Mouse (Mus musculus): Measurements from ENCODE around the gene Ngly1.

The Ngly1 gene

DNA sequence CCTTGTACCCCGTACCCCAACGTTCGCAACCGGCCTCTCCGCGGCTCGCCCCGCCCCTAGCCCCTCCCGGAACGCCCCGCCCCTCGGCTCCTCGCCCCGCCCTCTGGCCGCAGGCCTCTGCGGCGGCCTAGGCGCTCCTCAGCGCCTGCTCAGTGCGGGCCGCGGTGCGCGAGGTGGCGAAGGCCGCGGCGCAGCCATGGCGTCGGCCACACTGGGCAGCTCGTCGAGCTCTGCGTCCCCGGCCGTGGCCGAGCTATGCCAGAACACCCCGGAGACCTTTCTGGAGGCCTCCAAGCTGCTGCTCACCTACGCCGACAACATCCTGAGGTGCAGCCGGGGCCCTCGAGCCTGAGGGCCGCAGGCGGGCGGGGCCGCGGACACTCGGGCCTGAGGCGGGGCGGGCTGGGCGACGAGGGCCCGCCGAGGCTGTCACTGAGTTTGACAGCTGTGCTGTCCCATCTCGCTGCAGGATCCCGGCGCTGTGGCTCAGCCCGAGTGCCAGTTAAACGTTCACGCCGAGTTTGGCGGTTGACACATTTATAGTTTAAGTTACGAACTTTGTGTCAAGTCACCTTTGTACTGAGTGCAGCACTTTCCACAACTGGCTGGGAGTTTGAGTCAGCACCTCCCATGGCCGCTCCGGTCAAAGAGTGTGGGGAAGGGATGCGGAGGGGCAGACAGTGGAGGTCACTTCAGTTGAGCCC is at the start of gene Ngly1, which contains the start of gene Oxsm:
Gene Ngly1 (plus strand): TSS at position 110 of the 704 bp plus-strand sequence.
Gene Oxsm (minus strand): TSS at position 638 of the 704 bp plus-strand sequence.
- in situ Hi-C loops (cut with MboI) = no loop called here

DNA sequence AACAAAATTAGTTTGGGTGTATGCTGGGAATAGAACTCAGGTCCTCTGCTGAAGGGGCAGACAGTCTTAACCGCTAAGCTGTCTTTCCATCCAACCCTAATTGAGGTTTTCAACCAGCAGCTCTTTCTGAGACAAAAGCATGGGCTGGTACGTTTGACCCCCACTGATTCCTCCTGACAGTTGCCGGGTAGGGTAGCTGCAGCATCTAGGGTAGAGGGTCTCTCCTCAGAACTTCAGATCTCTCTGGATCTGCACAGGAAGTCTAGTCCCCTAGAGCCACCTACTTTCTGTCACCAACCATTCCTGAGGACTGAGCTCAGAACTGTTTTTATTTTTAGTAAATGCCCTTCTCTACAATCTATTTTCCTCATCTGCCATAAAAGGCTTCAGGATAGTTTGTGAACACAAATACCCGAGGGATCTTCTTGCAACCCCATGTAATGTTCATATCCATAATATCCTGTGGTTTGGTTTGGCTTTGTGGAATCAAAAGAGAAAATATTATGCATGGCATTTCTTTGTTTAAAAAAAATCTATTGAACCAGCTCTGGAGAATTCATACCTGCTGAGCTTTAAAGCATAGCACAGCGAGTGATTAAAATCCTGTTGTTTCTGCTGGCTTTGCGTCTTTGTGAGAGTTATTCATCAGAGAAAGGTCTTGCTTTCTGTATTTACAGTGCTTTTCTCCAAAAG is 48.7 kb upstream of the Ngly1 start:
- in situ Hi-C loops (cut with MboI) = loop anchor here (10.0 to 25.0 kb wide), 2 partner anchors 856 to 1338 kb away; no protein-coding TSS in a partner anchor

DNA sequence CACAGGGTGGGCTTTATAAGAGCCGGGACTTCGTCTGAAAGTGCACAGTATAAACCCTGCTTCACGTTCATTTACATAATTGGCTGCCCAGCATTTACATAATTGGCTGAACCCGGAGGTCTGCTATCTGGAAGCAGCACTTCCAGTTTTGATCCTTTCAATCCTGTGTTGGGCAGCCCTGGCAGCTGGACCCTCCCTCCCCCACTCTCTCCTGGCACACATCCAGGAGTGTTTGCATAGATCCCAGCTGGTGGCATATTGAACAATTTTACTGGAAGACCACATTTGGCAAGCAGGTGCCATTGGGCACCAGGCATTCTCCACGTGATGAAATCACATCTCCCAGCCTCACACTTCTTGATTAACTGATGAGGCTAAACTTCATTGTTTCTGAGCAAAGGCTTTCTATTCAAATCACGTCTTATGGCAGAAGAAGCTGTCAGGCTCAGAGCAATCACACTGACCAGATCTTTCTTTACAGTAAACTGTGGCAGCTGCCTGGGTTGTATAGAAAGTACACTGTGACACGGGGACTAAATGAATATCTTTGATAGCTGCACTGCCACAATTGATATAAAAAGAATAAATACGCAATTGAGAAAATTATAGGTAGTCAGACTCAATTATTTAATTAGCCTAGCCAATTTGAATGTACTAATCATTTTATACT is 48.0 kb upstream of the Ngly1 start:
- in situ Hi-C loops (cut with MboI) = loop anchor here (10.0 to 25.0 kb wide), 2 partner anchors 856 to 1339 kb away; no protein-coding TSS in a partner anchor

DNA sequence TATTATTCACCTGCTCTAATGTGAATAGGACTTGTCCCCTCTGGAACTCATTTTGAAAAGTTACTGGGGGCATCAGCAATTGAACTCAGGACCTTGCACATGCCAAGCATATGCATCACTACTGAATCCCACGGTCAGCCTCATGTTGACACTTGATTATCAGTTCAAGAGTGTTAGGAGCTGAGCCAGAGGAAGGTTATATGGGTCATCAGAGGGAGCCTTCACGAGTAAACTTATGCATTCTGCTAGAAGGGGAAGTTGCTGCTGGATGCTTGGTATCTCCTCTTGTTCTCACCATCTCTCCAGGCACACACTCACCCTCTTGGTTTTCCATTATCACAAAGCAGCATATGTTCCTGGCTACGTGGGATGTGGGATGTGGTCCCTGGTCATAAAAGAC is 47.4 kb upstream of the Ngly1 start:
- in situ Hi-C loops (cut with MboI) = loop anchor here (10.0 to 25.0 kb wide), 2 partner anchors 857 to 1339 kb away; no protein-coding TSS in a partner anchor

DNA sequence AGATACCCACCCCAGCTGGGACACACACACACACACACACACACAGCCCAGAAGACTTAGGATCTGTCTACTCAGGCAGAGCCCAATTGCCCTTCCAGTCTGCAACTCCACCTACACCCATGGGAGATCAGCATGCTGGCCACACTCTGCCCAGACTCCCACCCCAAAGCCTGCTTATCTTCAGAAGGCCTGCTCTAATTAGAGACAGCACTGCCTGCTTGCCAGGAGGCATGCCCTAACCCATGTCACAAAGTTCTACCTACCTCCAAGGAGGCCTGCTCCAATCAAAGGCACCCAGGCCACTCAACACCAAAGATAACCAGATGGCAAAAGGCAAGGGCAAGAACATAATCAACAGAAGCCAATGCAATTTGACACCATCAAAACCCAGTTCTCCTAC is 41.4 kb upstream of the Ngly1 start:
- in situ Hi-C loops (cut with MboI) = loop anchor here (10.0 to 25.0 kb wide), 2 partner anchors 863 to 1345 kb away; no protein-coding TSS in a partner anchor

DNA sequence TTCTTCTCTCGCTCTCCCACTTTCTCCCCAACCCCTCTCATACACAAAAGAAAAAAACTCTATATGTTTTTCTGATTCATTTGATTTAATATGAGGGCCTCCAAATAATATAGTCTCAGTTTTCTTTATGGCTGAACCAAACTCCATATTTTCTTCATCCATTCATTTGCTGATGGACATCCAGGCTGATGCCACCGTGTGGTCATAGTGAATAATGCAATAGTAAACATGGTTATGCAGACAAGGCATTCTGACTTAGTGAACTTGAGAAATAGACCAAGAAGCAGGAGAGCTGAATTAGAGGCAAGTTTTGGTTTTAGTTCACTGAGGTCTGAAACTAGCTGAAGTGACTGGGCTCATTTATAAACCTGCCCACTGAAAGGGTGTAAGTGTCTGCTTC is 30.1 kb upstream of the Ngly1 start:
- in situ Hi-C loops (cut with MboI) = loop anchor here (25.0 kb wide), 1 partner anchor 1357 kb away; no protein-coding TSS in a partner anchor

DNA sequence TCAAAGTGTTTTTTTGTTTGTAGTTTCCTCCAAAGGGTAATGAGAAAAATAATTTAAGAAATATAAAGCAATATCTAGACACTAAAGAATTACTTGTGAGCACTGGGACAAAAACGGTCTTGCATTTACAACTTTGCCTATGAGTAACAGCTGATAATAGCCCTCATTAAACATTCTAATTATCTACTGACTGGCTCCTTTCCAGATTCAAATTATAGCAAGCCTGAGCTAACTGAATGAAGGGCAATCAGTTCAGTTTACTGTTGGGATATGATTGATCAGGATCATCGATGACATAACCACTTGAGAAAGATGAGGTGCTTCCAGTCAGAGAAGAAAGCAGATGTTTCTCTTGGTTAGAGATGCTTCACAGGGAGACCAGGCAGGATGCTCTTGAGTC is 19.7 kb upstream of the Ngly1 start:
- in situ Hi-C loops (cut with MboI) = no loop called here

DNA sequence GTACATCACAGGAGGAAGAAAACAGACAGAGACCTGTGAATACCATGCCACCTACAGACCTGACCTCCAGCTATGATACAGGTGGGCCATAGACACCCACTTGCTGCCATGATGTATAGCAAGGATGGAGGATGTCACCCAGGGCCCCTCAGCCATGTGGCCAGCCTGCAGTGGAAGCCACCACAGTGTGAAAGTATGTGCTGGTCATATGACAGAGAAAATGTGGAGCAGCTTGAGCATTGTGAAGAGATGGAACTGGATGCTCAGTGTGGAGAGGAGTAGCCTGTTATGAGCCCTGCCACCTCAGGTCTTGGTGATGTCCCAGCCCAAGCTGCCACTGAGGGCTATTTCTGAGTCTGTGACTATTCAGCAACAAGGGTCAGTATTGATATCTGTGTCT is 18.5 kb upstream of the Ngly1 start:
- in situ Hi-C loops (cut with MboI) = no loop called here

DNA sequence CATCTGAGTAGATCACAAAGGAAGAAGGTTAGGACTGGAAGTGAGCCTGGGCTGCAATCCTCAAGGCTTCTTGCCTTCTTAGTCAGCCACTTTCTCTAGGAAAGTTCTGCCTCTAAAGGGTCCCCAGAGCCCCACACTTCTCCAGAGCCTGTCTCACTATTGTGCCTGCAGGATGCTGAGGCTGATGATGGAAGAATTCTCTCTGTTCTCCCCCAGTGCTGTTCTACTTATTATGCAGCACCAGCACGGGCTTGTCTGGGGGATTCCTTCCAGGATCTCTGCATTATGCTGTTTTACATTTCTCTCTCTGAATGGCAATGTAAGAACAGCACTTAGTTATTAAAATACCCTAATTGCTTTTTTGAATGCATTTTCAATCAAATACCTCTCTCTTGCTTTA is 15.6 kb upstream of the Ngly1 start:
- in situ Hi-C loops (cut with MboI) = no loop called here

DNA sequence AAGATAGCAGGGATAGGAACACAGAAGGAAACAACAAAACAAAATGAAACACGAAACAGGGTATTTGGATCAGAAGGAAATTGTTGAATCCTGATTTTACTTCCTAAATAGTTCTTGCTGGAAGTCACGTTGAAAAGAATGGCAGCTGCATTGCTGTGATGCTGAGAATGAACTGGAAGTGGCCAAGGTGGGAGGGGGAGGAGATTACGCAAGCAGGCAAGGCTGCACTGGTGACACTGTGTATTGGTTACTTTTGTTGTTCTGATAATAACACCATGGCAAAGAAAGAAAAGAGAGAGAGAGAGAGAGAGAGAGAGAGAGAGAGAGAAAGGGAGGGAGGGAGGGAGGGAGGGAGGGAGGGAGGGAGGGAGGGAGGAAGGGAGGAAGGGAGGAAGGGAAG is 12.6 kb upstream of the Ngly1 start:
- in situ Hi-C loops (cut with MboI) = no loop called here

DNA sequence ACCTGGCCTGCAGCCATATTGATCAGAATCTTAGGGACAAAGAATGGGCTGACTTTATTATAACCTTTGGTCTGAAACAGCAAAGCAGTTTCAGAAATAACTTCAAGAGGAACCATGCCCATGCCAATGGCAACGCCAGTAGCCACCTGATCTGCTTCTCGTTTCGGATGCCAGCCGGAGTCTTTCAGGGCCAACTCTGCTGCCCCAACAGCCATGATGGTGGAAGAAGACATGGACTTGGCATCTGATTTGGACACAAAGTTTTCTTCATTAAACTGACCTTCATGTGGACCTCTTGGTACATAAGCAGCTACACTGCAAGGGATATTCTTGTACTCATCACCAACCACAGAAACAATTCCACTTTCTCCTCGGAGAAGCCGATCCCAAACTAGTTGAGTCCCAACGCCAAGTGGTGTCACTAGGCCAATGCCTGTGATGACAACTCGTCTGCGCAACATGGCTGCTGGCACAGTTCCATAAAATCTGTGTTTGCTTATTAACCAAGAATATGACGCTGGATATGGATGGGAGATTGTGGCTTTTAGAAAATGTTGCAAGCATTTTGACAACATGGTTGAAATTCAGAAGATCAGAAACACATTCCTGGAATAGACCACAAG is 6.8 kb upstream of the Ngly1 start:
- in situ Hi-C loops (cut with MboI) = loop anchor here (5.0 kb wide), 1 partner anchor 125 kb away; the partner anchor contains the start of gene Top2b

DNA sequence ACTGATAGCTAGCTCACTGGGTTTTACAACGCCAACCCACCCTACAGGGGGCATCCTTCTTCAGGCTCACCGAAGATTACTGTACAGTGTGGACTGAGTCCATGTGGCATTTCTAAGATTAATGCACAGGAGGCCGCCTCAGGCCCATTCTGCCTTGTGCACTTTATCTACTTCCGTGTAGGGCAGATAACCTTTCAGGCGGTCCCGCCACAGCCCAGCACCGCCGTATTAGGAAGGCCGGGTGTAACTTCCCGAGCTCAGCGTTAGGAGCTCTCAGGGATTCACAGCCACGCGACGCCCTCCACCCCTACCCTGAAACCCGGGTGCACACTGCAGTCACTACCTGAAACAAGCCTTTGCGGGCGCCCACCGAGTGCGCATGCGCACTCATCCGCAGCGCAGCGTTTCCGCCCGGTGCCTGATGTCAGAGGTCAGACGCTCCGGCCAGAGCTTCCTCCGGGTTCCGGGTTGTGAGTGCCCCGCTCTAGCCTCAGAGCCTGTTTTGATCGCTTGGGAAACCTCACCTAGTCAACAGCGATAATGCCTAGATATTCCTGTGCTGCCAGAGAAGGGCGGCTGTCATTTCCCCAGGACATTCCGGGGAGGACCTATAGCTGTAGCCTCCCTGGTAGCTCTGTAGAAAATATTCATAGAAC is 6.0 kb upstream of the Ngly1 start:
- in situ Hi-C loops (cut with MboI) = loop anchor here (5.0 kb wide), 1 partner anchor 124 kb away; the partner anchor contains the start of gene Top2b

DNA sequence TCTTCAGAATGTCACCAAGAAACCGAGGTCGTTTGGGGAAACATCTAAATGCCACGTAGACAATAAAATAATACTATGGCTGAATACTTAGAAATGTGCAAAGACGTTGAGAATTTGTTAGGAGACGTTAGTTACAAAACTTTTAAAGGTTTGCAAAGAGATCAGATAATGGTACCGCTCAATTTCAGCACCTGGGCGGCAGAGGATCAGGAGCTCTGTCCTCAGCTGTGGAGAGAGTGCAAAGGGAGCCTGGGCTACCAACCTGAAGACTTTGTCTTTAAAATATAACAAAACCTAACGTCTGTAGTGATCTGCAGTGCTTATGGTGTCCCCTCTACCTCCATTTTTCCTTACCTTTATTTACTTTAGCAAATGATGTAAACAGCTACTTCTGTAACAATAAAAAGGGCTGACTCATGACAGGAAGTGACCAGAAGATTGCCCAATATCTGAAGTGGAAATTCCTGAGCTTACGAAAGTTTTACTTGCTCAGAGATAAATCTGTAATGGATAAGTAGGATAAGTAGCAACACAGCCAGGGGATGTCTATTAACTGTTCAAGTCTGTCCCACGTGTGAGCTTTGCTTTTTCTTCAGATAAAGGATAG is 5.4 kb upstream of the Ngly1 start:
- in situ Hi-C loops (cut with MboI) = loop anchor here (5.0 kb wide), 1 partner anchor 124 kb away; the partner anchor contains the start of gene Top2b

DNA sequence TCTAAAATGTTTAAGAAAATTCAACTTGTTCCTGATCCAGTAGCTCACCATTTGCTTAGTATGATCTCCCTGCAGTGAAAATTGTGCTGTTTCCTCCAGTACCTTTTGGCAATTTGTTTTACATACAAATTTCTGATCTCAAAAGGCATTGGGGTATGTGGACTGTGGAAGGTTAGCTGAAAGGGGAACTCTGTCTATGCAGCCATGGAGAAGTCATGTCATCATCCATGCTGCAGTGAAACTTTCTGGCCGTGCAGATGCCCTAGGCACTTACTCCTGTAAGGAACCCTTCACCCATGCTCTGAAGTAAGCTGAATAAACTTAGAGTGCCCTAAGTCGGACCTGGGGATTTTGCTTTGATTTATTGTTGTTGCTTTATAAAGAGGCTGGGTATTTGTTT is 4.7 kb upstream of the Ngly1 start:
- in situ Hi-C loops (cut with MboI) = loop anchor here (5.0 kb wide), 1 partner anchor 123 kb away; the partner anchor contains the start of gene Top2b

DNA sequence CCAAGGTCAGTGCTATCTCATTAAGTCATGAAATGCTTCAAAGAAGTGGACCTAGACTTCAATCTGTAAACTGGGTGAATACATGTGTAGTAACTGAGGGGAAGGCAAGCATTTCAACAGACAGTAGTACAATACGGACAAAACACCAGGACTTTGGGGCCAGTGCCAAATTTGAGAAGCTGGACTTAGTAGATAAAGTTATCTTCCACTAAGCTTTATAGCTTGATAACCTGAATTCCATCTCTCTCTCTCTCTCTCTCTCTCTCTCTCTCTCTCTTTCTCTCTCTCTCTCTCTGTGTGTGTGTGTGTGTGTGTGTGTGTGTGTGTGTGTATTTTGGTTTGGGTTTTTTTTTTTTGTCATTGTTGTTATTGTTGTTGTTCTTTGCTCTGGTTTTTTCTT is 4.0 kb upstream of the Ngly1 start:
- in situ Hi-C loops (cut with MboI) = no loop called here

DNA sequence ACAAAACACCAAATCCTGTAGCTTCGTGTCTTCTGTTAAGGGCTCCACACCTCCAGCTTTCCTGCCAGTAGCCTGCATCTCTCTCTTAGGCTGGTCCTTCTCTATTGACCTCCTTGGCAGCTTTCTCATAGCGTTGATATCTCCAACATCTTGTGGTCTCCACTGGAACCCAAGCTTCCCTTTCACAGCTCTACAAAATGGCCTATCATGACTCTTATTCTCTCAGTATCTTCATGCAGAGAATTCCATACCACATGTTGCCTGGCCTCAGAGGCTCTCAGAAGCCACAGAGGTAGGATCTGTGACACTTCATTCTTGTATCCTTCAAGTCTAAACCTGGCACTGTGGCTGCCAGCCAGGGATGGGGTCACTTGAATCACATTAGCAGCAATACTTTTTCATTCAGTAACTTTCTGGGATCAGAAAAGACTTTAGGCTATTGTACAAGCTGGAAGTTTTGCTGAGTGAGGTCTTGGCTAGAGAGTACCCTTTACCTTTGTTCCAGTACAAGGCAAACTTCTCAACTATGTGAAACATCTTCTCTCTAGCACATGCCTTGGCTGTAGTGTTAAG is 2.7 kb upstream of the Ngly1 start:
- in situ Hi-C loops (cut with MboI) = no loop called here

DNA sequence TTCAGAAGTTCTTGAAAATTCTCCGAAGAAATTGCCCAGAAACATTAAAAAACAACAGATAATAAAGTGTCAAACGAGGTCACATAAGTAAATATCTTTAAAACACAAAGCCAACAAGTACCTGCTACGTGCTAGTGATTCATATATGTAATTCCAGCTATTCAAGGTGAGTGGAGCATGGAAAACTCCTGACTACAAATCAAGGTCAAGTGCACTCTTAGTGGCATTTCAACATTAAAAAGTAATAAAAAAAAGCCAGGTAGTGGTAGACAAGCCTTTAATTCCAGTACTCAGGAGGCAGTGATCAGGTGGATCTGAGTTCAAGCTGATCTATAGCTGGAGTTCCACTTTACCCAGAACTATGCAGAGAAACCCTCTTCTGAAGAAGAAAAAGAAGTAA is 945 bp upstream of the Ngly1 start:
- in situ Hi-C loops (cut with MboI) = no loop called here

DNA sequence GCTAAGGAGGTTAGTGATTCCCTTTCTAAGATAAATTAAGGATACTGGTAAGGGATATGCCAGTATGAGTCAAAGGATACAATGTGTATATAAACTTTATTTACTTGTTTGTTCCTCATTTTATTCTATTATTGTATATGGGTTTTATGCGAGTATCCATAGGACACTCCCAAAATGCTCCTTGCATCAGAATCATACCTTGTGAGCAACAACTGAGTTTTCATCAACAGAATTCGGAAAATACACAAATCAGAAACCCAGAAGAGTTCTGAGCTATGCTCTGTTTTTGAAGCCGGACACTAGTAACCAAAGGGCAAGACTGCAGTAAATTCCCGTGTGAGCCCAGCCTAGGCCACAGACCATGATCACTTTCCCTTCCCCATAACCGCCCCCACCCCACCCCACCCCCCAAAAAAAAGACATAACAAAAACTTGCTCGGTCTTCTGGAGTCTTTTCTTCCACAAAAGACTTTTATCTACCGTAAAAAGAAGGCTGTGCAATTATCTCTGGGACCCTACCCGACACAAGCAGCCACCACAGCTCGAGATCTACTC is 400 bp upstream of the Ngly1 start:
- in situ Hi-C loops (cut with MboI) = no loop called here

DNA sequence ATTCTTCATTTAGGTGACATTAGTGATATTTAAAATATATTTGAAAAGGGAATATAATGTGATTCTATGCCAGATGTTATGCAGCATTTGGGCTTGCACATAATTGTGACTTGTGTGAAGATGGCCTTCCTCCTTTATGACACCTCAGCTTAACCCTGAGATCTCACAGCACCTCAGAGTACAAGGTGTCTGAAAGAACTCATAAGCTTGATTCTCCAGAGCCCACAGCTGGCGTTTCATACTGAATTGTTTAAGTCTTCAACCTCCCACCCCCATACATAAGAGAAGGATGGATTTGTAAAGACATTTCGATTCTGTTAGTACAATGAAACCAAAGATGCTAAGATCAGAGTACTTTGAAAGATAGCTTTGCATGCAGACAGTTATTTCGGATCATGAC is 1.0 kb downstream of the Ngly1 start:
- in situ Hi-C loops (cut with MboI) = no loop called here

DNA sequence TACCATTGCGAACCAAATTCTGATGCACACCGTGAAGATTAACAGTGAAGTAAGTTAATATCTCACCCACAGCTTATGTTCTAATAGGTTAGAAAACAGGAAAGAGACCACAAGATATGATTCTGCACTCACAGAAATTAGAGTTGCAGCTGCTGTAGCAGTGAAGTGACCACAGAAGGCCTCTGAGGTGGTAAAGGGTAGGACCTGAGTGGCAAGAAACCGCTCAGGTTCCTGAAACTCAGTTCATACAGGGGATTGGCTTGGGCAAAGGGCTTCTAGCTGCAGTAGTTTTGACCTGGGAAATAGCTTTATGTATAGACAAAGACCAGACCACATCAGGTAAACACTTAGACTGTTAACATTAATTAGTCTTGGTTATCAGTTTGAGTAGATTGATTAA is 6.7 kb downstream of the Ngly1 start:
- in situ Hi-C loops (cut with MboI) = no loop called here

Data from mature B cell (primary cell).